Mouse (Mus musculus) spleen, adult 2 months (tissue): ENCODE data around the gene Ppp2r5b. TPM values are rescaled to one million over a fixed set of nuclear protein-coding genes. Genes with fewer than 3 reads are reported as not detected.

Experiments used
- DNase-seq, 2 experiments: peaks; one replicate each; pipeline versions ENCODE4 v3.0.0 to v3.0.0-alpha.2; 2012 to 2021; ENCODE audit warnings: low spot score in 2 of 2, low read depth in 1 of 2
- H3K27ac ChIP-seq: fragments of 200-500 bp; 2 replicates; pipeline ENCODE4 v1.5.1; 2012; ENCODE audit warnings: low read length, inconsistent platforms; ENCODE audit not compliant: insufficient read depth
- H3K27me3 ChIP-seq: fragments of 200-500 bp; 2 replicates; pipeline ENCODE4 v1.6.1; 2012; ENCODE audit warnings: mild to moderate bottlenecking, moderate library complexity, low read length, inconsistent platforms; ENCODE audit not compliant: control insufficient read depth, insufficient read depth
- H3K36me3 ChIP-seq: fragments of 200-500 bp; 2 replicates; pipeline ENCODE4 v1.6.1; 2012; ENCODE audit warnings: mild to moderate bottlenecking, low read length, inconsistent platforms; ENCODE audit not compliant: control insufficient read depth, insufficient read depth
- H3K4me1 ChIP-seq: fragments of 200-500 bp; 2 replicates; pipeline ENCODE4 v1.6.1; 2011; ENCODE audit warnings: inconsistent platforms; ENCODE audit not compliant: control insufficient read depth, insufficient read depth, insufficient read length
- H3K4me3 ChIP-seq: fragments of 200-500 bp; 2 replicates; pipeline ENCODE4 v1.5.1; 2011; ENCODE audit warnings: mild to moderate bottlenecking, inconsistent platforms; ENCODE audit not compliant: insufficient read depth, insufficient read length; ENCODE audit errors: extremely low read depth
- CTCF ChIP-seq: fragments of 200-500 bp; IDR thresholded peaks from 2 replicates; pipeline ENCODE4 v1.5.1; 2011; ENCODE audit warnings: mild to moderate bottlenecking, inconsistent platforms; ENCODE audit not compliant: insufficient read depth, insufficient read length, insufficient replicate concordance; ENCODE audit errors: extremely low read depth
- POLR2A ChIP-seq: fragments of 200-500 bp; IDR thresholded peaks from 2 replicates; pipeline ENCODE4 v1.6.1; 2011; ENCODE audit warnings: low read depth, low read length, inconsistent platforms
- WGBS: fragments of 180-500 bp; shearing (Covaris S2); methylation state at CpG from one replicate; pipeline ENCODE4 v1.1.7; 2018; 5-methylcytosine and 5-hydroxymethylcytosine counted together
- polyA plus RNA-seq: library from polyadenylated mRNA; depleted of rRNA; stranded (reverse); fragments of >200 nt; gene quantifications from 2 replicates; pipeline ENCODE4 v1.2.3, GENCODE M21; 2012

Gene Ppp2r5b
- polyA plus RNA-seq, 1 experiment: 36.9 TPM

DNA sequence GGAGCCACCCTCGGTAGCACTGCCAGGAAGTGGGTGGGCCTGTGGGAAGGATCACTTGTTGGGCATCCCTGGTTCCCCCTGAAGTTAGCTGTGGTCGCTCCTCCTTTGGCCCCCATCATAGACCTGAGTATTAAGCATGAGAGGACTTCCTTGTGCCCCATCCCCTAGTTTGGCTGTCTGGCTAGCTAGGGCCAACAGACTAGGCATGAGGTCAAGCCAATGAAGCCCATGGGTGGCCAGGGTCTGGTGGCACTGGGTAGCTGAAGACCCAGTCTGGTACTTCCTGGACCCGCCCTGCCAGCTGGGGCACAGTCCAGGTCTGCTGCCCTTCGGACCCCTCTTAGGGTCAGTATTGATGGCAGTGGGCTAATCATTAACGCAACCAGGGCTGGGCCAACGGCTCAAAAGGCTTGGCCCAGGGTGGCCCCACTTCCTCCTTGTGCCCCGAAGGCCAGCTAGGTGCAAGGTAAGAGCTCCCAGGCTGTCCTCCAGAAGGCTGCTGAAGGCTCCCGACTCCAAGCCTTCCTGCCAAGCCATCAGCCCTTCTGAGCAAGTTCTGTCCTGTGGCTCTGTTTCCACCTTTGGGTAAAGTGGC, 27.3 kb upstream of the Ppp2r5b start:
- H3K4me1 ChIP-seq: no peaks in the 10 kb centered on the region
- no peak for DNase-seq
- no peak for TF ChIP-seq CTCF
- TF ChIP-seq POLR2A: no peak
- H3K4me3 ChIP-seq: no peak overlapping the region
- WGBS: 77% methylated on average over 8 of the region's 8 CpGs
- H3K36me3 ChIP-seq: peaks cover 19% of the 10 kb centered on the region
- no peaks in the 10 kb centered on the region for H3K27me3 ChIP-seq
- H3K27ac ChIP-seq: no peak overlapping the region

DNA sequence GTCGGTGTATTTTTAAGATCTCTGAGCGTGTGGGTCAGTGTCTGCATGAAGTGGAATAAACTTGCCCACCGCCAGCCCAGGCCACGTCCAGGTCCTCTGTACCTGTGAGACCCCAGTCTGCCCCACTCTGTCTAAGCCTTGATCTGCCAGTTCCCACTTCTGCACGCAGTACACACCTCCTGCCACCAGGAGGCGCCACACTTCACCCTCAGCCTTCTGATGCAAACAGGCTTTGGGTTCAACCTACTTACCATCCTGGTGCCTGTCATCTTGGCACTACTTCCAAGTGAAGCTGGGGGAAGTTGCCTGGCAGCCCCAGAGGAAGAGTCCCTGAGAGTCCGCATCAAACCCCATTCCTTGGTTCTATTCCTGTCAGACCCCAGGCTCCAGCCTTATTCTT, 26.6 kb upstream of the Ppp2r5b start:
- Histone ChIP-seq H3K27me3 (no peaks in the 10 kb centered on the region), H3K36me3 (peaks cover 25% of the 10 kb centered on the region), H3K4me1 (no peaks in the 10 kb centered on the region), H3K27ac (no peak overlapping the region), H3K4me3 (no peak overlapping the region)
- 64% methylated on average over 7 of the region's 7 CpGs for WGBS
- DNase-seq: peak; percentile 56 to 66
- TF ChIP-seq CTCF (peak; percentile 97), POLR2A (no peak)

DNA sequence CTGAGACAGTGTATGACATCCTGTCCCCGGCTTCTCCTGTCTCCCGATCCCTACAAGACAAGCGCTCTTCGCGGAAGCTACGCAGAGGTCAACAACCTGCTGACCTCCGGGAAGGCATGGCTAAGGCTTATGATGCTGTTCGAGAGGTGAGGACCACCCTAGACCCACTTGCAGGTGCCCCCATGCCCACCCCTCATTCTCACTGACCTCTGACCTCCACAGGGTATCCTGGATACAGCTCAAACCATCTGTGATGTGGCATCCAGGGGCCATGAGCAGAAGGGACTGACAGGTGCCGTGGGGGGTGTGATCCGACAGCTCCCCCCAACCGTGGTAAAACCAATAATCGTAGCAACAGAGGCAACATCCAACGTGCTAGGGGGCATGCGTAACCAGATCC, 25.7 kb upstream of the Ppp2r5b start:
- H3K4me1 ChIP-seq: no peaks in the 10 kb centered on the region
- WGBS: 98% methylated on average over 14 of the region's 14 CpGs
- no peak overlapping the region for H3K27ac ChIP-seq
- no peak for DNase-seq
- no peaks in the 10 kb centered on the region for H3K27me3 ChIP-seq
- no peak for TF ChIP-seq CTCF
- no peak for TF ChIP-seq POLR2A
- H3K4me3 ChIP-seq: no peak overlapping the region
- peaks cover 34% of the 10 kb centered on the region for H3K36me3 ChIP-seq

GRCm38 (mm10) chr19:6260946-6261345, 25.3 kb upstream of the Ppp2r5b start:
- Histone ChIP-seq H3K4me3 (no peak overlapping the region), H3K4me1 (no peaks in the 10 kb centered on the region), H3K27me3 (no peaks in the 10 kb centered on the region), H3K27ac (no peak overlapping the region), H3K36me3 (peaks cover 37% of the 10 kb centered on the region)
- WGBS: 85% methylated on average over 4 of the region's 4 CpGs
- TF ChIP-seq CTCF (no peak), POLR2A (no peak)
- DNase-seq: no peak

- Histone ChIP-seq H3K27ac (no peak overlapping the region), H3K4me1 (no peaks in the 10 kb centered on the region), H3K36me3 (peaks cover 42% of the 10 kb centered on the region), H3K27me3 (no peaks in the 10 kb centered on the region), H3K4me3 (no peak overlapping the region)
- 69% methylated on average over 2 of the region's 2 CpGs for WGBS
- peak in 1 of 2 experiments; percentile 34 for DNase-seq
- peak; percentile 54; the same call in 1 of the 2 replicates for TF ChIP-seq CTCF
- no peak for TF ChIP-seq POLR2A
These were observed 24.8 kb upstream of the Ppp2r5b start for GRCm38 (mm10) chr19:6260428-6260827.

DNA sequence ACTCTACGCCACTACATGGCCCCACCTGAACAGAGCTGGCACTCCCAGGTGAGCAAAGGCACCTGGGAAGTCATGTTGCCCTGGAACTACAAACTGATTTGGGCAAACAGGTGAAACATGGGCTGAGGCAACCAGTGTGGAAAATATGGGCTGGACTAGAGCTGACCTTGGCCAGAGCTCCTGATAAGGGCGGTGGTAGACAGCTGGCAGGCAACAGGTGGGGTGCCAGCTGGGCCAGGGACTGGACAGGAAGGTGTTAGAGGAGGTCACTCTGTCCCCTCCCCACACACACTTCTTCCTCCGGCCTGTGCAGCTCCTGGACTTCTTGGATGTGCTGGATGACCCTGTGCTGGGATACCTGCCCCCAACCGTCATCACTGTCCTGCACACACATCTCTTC, 17.3 kb upstream of the Ppp2r5b start:
- no peak overlapping the region for H3K4me3 ChIP-seq
- DNase-seq: no peak
- H3K4me1 ChIP-seq: no peaks in the 10 kb centered on the region
- no peaks in the 10 kb centered on the region for H3K27me3 ChIP-seq
- TF ChIP-seq POLR2A: no peak
- H3K36me3 ChIP-seq: peaks cover 78% of the 10 kb centered on the region
- H3K27ac ChIP-seq: no peak overlapping the region
- WGBS: 92% methylated on average over 4 of the region's 4 CpGs

GRCm38 (mm10) chr19:6247526-6248300, 12.0 kb upstream of the Ppp2r5b start:
- Histone ChIP-seq H3K27me3 (no peaks in the 10 kb centered on the region), H3K4me1 (peaks cover under 1% of the 10 kb centered on the region; the same call in 1 of the 2 replicates), H3K36me3 (peaks cover 55% of the 10 kb centered on the region), H3K4me3 (no peak overlapping the region), H3K27ac (no peak overlapping the region)
- DNase-seq: no peak
- 93% methylated on average over 29 of the region's 29 CpGs for WGBS
- TF ChIP-seq CTCF (no peak), POLR2A (no peak)
